Mouse (Mus musculus) left cerebral cortex, postnatal 36 days (tissue): ENCODE measurements around the gene Il2rb. TPM values are rescaled to one million over a fixed set of nuclear protein-coding genes. Genes with fewer than 3 reads are reported as not detected.

Source experiments
- DNase-seq, 2 experiments: peaks; one replicate each; pipeline ENCODE4 v3.0.0; 2021 to 2022; ENCODE audit warnings: low spot score in 2 of 2, mixed read lengths in 1 of 2
- intact Hi-C: fragments of 180-260 bp; cut with DNase I; formaldehyde crosslinking; loops from one replicate; pipeline ENCODE4 v1.15.1; 2025
- total RNA-seq, 2 experiments: library from RNA; stranded (reverse); gene quantifications; 2 replicates each; pipeline ENCODE4 v1.2.3; 2021

Il2rb gene
- total RNA-seq, 2 experiments from 2014 or later = 0.16 to 0.20 TPM

DNA sequence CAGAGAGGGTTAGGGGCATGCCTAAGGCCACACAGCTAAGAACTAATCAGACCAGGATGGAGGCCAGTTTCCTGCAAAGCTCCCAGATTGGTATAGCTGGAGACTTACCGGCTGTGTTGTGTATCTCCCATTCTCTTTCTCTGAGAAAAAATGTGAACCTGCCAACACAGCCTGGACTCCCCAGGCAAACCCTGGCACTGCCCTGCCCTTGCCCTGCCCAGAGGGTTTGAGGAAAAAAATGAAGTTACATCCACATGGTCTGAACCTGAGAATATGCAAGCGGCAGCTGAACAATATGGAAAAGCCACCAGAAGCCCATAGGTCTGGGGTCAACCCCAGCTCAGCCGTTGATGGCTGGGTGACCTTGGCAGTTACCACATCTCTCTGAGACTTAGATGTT is 5.8 kb downstream of the Il2rb start:
- intact Hi-C loops = no loop called here
- no peak for DNase-seq

DNA sequence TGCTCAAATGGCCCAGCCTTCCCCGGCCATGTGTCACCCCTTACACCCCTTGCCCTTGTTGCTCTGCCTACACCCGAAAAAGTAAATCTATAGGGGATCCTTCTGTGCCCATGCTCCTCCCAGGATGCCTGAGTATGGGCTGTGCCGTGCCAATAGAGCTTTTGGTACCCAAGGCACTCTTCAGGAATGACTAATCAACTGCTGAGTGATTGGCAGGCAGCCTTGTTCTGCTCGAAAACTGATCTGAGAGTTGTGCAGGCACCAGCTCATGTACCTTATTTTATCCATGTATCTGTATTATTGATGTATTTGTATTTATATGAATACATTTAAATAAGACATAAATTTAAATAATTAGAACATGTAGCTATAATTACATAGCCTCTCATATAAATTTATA is 8.0 kb downstream of the Il2rb start:
- intact Hi-C loops = no loop called here
- no peak for DNase-seq

DNA sequence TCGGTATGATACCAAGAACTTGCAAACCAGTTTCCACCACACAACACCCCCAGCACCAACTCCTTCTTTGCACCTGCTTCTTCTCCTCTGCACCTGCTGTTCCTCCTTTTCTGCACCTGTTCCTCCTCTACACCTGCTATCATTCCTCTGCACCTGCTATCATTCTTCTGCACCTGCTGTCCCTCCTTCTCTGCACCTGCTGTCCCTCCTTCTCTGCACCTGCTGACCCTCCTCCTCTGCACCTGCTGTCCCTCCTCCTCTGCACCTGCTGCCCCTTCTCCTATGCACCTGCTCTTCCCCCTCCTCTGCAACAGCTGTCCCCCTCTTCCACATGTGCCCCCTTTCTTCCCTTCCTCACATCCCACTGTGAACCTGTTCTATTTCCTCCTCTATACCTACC is 8.5 kb downstream of the Il2rb start:
- DNase-seq = no peak

DNA sequence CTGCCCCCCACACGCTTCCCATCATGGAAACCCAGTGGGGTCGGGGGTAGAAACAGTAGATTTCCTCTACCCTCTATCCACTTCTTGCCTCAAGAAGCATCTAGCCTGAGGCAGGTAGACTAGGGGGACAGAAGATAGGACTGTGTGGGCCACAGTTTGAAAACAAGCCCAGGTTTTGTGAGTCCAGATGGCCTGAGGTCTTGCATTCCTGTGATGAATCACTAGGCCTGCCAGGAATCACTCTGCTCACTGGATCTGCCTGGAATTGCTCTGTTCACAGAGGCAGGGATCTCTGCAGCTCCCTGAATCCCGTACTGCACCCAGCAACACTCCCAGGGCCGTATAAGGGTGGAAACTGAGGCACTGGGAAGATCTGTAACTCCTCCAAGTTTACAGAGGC is 11.8 kb downstream of the Il2rb start:
- intact Hi-C loops = no loop called here
- DNase-seq = no peak

More for the DNA sequence above, 8.5 kb downstream of the Il2rb start:
- intact Hi-C loops = no loop called here

- intact Hi-C loops = no loop called here
Observed at GRCm38 (mm10) chr15:78482518-78482917, 12.6 kb downstream of the Il2rb start.

DNA sequence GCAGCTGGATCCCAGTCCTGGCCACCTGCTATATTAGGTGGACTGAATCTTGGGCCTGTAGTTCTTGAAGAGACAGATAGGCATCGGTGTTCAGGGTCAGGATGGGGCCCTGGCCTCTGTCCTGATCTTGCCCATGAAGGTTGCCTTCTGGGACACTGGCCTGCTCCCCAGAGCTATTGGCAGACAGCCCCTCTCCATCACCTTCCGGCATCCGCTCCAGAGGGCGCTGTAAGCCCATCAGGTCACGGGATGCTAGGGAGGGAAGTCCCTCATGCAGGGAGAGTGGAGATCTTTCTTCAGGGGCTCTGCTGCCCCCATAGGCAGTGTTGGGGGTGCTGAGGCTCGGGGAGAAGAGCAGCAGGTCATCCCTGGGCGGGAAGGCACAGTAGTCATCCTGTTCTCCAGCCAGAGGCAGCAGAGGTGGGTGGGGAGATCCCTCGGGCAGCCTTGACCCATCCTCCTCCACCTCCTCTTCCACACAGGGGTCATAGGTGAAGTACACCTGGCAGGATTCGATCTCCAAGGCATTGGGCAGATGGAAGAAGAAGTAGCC is 13.5 kb downstream of the Il2rb start:
- no peak for DNase-seq
- intact Hi-C loops = no loop called here

More at GRCm38 (mm10) chr15:78482518-78482917, 12.6 kb downstream of the Il2rb start:
- DNase-seq = no peak

GRCm38 (mm10) chr15:78480991-78481390 is 14.1 kb downstream of the Il2rb start:
- intact Hi-C loops = no loop called here
- no peak for DNase-seq

- no peak for DNase-seq
- intact Hi-C loops = no loop called here
Observed at GRCm38 (mm10) chr15:78480111-78480510, 15.0 kb downstream of the Il2rb start.

- intact Hi-C loops = no loop called here
- DNase-seq = no peak
Observed at GRCm38 (mm10) chr15:78479470-78479869, 15.6 kb downstream of the Il2rb start.

DNA sequence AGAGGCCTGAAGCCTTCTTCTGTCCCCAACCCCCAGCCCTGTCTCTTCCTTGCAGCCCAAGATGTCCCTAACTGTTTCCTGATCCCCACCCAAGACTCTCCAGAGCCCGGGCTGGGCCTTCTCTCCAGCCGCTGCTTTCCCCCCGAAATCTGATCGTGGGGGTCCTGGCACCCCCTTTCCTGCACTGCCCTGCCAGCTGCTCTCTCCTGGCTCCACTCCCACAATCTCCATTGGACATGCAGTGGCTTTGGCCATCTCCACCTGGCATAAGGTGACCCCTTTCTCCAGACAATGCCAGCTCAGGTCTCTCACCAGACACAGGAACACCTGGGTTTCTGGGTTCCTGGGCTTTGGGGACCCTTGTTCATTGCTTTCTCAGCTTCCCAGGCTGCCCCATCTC is 17.0 kb downstream of the Il2rb start:
- no peak for DNase-seq

DNA sequence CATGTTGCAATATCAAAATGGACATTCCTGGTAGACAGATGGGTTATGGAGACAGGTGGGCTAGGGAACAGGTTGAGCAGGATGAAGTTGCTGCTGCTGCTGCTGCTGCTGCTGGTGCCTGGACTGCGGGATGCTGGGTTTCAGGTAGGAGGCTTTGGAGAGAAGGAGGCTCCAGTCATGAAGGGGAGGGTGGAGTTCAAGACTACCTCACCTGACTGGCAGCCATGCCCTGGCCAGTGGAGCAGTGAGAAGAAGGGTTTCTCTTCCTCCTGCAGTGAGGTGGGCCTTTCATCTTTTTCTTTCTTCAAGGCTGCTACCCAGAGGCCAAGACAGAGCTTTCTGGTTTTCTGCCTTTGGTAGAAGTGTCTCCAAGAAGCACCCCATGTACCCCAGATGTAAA is 18.2 kb downstream of the Il2rb start:
- DNase-seq = no peak
- intact Hi-C loops = no loop called here

More for the DNA sequence above, 17.0 kb downstream of the Il2rb start:
- intact Hi-C loops = no loop called here

- intact Hi-C loops = no loop called here
- DNase-seq = no peak
Observed at GRCm38 (mm10) chr15:78475604-78476031, 19.5 kb downstream of the Il2rb start.

DNA sequence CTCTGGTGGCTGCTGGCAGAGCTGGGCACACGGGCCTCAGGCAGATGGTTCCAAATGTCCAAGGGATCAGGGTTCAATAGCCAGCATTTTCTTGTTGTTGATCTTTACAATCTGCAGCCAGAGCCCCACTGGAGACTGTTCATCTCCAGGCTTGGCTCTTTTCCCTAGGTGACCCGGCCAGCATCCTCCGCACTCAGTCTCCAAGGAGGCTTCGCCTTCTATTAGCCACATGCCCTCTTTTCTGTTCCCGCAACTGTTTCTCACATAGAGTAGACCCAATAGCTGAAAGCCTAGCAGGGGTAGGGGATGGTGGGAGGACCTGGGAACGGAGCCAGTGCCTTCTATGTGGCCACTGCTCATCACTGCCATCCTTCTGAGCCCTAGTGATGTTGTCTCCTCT is 21.6 kb downstream of the Il2rb start:
- intact Hi-C loops = no loop called here
- DNase-seq = no peak

DNA sequence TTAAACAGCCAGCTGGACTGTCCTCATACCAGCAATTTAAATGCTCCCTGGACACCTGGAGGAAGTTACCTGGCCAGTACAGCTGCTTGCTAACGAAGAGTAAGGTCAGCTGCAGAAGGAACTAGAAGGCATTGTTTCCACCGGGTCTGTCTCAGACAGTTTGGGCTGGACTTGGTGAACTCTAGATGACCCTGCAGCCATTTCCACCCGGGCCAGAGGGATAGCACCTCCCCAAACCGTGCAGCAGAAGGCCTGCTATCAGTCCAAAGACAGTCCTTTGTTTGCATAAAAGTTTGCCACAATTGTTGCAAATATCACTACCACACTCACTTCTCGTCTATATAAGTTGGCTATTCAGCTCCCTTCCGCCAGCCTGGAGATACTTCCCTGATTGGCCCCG is 23.2 kb downstream of the Il2rb start:
- intact Hi-C loops = no loop called here
- DNase-seq = no peak

DNA sequence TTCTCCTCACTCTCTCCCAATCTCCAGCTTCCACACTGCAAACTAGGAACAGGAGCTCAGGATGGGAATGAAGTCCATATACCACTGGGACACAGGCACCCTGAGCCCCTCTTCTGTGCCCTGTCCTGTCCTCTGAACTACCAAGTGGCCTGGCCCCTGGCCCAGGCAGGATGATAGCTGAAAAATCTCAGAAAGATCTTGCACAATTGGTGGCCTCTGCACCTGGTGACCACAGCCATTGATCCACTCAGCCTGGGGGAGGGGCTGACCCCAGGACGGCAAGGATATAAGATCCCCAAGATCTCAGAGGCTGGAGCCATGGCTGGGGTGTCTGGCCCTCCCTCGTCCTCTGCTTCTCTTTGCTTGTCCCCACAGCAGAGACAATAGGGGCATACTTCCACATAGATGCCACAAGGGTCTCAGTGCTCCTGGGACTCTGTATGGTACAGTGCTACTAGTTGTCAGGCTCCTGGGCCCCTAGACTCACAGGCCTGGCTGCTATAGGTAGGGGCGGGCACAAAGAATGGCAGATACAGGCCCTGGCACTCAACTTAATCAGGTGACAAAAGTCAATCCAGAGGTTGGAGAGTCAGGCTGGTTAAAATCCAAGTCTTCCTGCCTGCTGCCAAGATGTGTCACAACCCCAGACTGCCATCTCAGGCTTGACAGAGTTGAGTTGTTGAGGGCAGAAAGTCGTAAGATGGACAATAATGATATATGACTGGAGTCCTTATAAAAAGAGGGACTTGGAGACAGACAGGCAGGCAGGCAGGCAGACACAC is 24.4 kb downstream of the Il2rb start:
- intact Hi-C loops = no loop called here
- no peak for DNase-seq

DNA sequence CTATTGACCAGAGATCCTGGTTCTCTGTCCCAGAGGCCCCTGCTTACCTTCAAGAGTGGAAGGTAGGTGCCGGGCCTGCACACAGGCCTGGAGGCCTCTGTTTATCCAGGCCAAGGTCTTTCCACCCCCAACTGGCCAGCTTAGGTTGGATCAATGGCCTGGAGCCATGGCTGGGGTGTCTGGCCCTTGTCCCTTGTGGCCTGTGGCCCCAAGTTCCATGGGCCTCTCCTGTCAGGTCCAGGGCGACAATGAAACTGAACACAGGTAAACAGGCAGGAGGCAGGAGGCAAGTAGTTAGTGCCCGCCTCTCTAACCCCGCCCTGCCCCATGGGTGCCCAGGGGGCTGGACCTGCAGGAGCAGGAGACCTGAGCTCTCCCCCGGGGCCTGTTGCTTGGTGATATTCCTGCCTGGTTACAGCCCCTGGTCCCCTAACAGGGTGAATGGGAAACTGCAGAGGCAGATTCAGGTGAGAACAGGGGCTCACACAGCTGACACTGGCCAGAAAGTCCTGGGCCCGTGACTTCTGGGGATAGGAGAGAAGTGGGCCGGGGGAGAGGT is 26.6 kb downstream of the Il2rb start, which contains the start of gene Tmprss6:
Tmprss6 (minus strand) TSS at position 256 of the 559 bp plus-strand sequence.
- no peak for DNase-seq
- intact Hi-C loops = no loop called here

- intact Hi-C loops = no loop called here
- no peak for DNase-seq
Observed at GRCm38 (mm10) chr15:78467570-78467969, 27.5 kb downstream of the Il2rb start.

DNA sequence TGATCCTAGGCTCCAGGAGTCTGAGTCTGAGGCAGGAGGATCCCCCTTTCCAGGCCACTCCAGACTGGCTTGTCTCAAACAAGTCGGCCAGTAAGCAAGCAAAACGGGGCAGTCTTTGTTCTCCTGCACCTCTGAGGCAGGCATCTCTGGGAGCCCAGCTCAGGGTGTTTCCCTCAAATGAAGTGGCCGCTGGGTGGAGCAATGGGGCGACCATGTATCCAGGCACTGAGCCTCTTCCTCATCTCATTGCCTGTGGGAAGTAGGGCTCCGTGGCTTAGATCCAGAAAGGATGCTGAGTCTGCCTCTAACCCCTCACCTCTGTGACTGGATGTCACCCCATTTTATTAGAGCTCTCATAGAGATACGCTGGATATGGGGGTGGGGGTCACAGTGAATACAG is 28.3 kb downstream of the Il2rb start:
- intact Hi-C loops = no loop called here
- DNase-seq = no peak

- DNase-seq = no peak
- intact Hi-C loops = no loop called here
Observed at GRCm38 (mm10) chr15:78462981-78463380, 32.1 kb downstream of the Il2rb start.

- no peak for DNase-seq
Observed at GRCm38 (mm10) chr15:78457193-78457592, 37.9 kb downstream of the Il2rb start.

GRCm38 (mm10) chr15:78456051-78456450 is 39.0 kb downstream of the Il2rb start:
- intact Hi-C loops = no loop called here
- no peak for DNase-seq

More at GRCm38 (mm10) chr15:78457193-78457592, 37.9 kb downstream of the Il2rb start:
- intact Hi-C loops = no loop called here
